Mouse (Mus musculus) MEL (cell line): ENCODE results near the gene Diaph3.
A peak's percentile ranks its signal among the peaks of the same experiment; 100 is the strongest.

Source experiments
- CTCF ChIP-seq, 3 experiments: IDR thresholded peaks in 2 of 3; conservative IDR thresholded peaks in 1 of 3; 2 replicates each; pipeline ENCODE4 v1.5.1; 2011 to 2012; ENCODE audit warnings: low read length in 3 of 3, low read depth in 2 of 3, mild to moderate bottlenecking in 2 of 3, improper control_type of control experiment in 1 of 3, inconsistent platforms in 1 of 3, mixed read lengths in 1 of 3, moderate library complexity in 1 of 3; ENCODE audit not compliant: control insufficient read depth in 1 of 3, insufficient read depth in 1 of 3, poor library complexity in 1 of 3, severe bottlenecking in 1 of 3
- EP300 ChIP-seq, 2 experiments: IDR thresholded peaks; 2 replicates each; pipeline ENCODE4 v1.6.1; 2011; ENCODE audit warnings: improper control_type of control experiment in 2 of 2, low read length in 2 of 2, low read depth in 1 of 2, mild to moderate bottlenecking in 1 of 2
- GATA1 ChIP-seq: IDR thresholded peaks from 2 replicates; pipeline ENCODE4 v1.6.1; 2011; ENCODE audit warnings: low read depth, low read length, improper control_type of control experiment
- JUND ChIP-seq: IDR thresholded peaks from 2 replicates; pipeline ENCODE4 v1.6.1; 2011; ENCODE audit warnings: low read depth, mild to moderate bottlenecking, improper control_type of control experiment, low read length
- KAT2A ChIP-seq: conservative IDR thresholded peaks from 2 replicates; pipeline ENCODE4 v1.6.1; 2012; ENCODE audit warnings: low read depth, low read length, improper control_type of control experiment, inconsistent platforms
- MAFK ChIP-seq: IDR thresholded peaks from 2 replicates; pipeline ENCODE4 v1.6.1; 2011; ENCODE audit warnings: low read depth, mild to moderate bottlenecking, low read length, improper control_type of control experiment, borderline replicate concordance
- MAX ChIP-seq: IDR thresholded peaks from 2 replicates; pipeline ENCODE4 v1.6.1; 2011; ENCODE audit warnings: low read length, improper control_type of control experiment
- MAZ ChIP-seq: IDR thresholded peaks from 2 replicates; pipeline ENCODE4 v1.6.1; 2012; ENCODE audit warnings: low read depth, mild to moderate bottlenecking, inconsistent platforms, low read length, improper control_type of control experiment
- MXI1 ChIP-seq: IDR thresholded peaks from 2 replicates; pipeline ENCODE4 v1.6.1; 2011; ENCODE audit warnings: mild to moderate bottlenecking, low read depth, low read length, improper control_type of control experiment
- MYC ChIP-seq: IDR thresholded peaks from 2 replicates; pipeline ENCODE4 v1.6.1; 2011; ENCODE audit warnings: low read depth, mild to moderate bottlenecking, low read length, improper control_type of control experiment, moderate library complexity
- NELFE ChIP-seq: IDR thresholded peaks from 2 replicates; pipeline ENCODE4 v1.6.1; 2011; ENCODE audit warnings: low read depth, low read length, improper control_type of control experiment
- NRF1 ChIP-seq: IDR thresholded peaks from 2 replicates; pipeline ENCODE4 v1.6.1; 2014; ENCODE audit warnings: low read depth, mild to moderate bottlenecking, inconsistent platforms, low read length, improper control_type of control experiment, moderate library complexity; ENCODE audit not compliant: poor library complexity, insufficient read depth, severe bottlenecking
- POLR2A ChIP-seq, 2 experiments: IDR thresholded peaks; 2 replicates each; pipeline ENCODE4 v1.6.1; 2011 to 2012; ENCODE audit warnings: low read length in 2 of 2, mild to moderate bottlenecking in 2 of 2, control low read depth in 1 of 2, improper control_type of control experiment in 1 of 2, low read depth in 1 of 2, moderate library complexity in 1 of 2; ENCODE audit not compliant: control insufficient read depth in 1 of 2, insufficient read depth in 1 of 2, poor library complexity in 1 of 2
- ZNF384 ChIP-seq: IDR thresholded peaks from 2 replicates; pipeline ENCODE4 v1.6.1; 2012; ENCODE audit warnings: low read depth, mild to moderate bottlenecking, inconsistent platforms, low read length, improper control_type of control experiment

GRCm38 (mm10) chr14:86646499-86647120 lies 494.4 kb downstream of the Diaph3 start:
- no peak for TF ChIP-seq CTCF (IDR thresholded peaks at IDR 0.05 in 2 of 3, conservative IDR thresholded peaks at IDR 0.05 in 1 of 3; ENCODE audit: control insufficient read depth in 1 of 3, insufficient read depth in 1 of 3, low read depth in 2 of 3, low read length in 3 of 3, poor library complexity in 1 of 3, severe bottlenecking in 1 of 3)
- no peak for TF ChIP-seq ZNF384
- TF ChIP-seq MAFK, result no peak
- TF ChIP-seq KAT2A, result no peak
- no peak for TF ChIP-seq MXI1
- TF ChIP-seq NELFE, result no peak
- 0 out of 2 replicates have a peak, but pooled peaks have one; percentile 7 for TF ChIP-seq GATA1
- TF ChIP-seq MYC, result no peak
- TF ChIP-seq NRF1, result no peak
- TF ChIP-seq MAZ, result no peak
- no peak for TF ChIP-seq POLR2A (IDR thresholded peaks at IDR 0.05; ENCODE audit: control insufficient read depth in 1 of 2, insufficient read depth in 1 of 2, low read depth in 1 of 2, low read length in 2 of 2, poor library complexity in 1 of 2)
- TF ChIP-seq EP300 (IDR thresholded peaks at IDR 0.05; ENCODE audit: low read depth in 1 of 2, low read length in 2 of 2), result no peak
- TF ChIP-seq MAX, result no peak
- TF ChIP-seq JUND, result no peak
